Mouse (Mus musculus) CD4-positive naive resting alpha-beta T cell, adult 76 days (primary cell): Measurements from ENCODE around the gene Ch25h. TPM values are rescaled to one million over a fixed set of nuclear protein-coding genes. Genes with fewer than 3 reads are reported as not detected.

Experiments
- total RNA-seq: library from RNA; stranded (reverse); gene quantifications from one replicate; pipeline ENCODE4 v1.2.4, GENCODE M21; 2023

Ch25h gene
- total RNA-seq, result not detected

GRCm38 (mm10) chr19:34474991-34475971 is at the start of gene Ch25h:
Gene Ch25h, minus strand, starts transcription at chr19:34475164.

Other genes starting within 250 kb of the Ch25h start
- 0.26 TPM for gene Acta2, start 219.6 kb downstream of the Ch25h start, total RNA-seq
- 16.5 TPM for gene Fas, start 184.5 kb downstream of the Ch25h start, total RNA-seq
- gene Lipa, start 52.3 kb upstream of the Ch25h start, total RNA-seq, result 58.7 TPM
- gene Ifit2, start 75.5 kb upstream of the Ch25h start, total RNA-seq, result 23.2 TPM
- 8.1 TPM for gene Ifit3, start 108.4 kb upstream of the Ch25h start, total RNA-seq
- 6.8 TPM for gene Ifit1bl1, start 126.8 kb upstream of the Ch25h start, total RNA-seq
- gene Ifit3b, start 132.8 kb upstream of the Ch25h start, total RNA-seq, result 1.2 TPM
- gene Ifit1bl2, start 165.6 kb upstream of the Ch25h start, total RNA-seq, result 0.50 TPM
- gene Ifit1, start 165.7 kb upstream of the Ch25h start, total RNA-seq, result 7.6 TPM